Mouse (Mus musculus): ENCODE results near the gene Iqcd. TPM values are rescaled to one million over a fixed set of nuclear protein-coding genes. Genes with fewer than 3 reads are reported as not detected.

The Iqcd gene
- polyA plus RNA-seq, 1 experiment from 2014 or later = 1.1 TPM

Other genes with a start within 250 kb of the Iqcd start
- 22.7 and 25.2 TPM in 2 replicates for gene Lhx5, start 157.3 kb upstream of the Iqcd start, polyA plus RNA-seq (2014; fragmentation: Nextera tagmentation; extraction: Ambion mirVana)
- gene Sdsl, start 116.2 kb upstream of the Iqcd start, polyA plus RNA-seq (2014; fragmentation: Nextera tagmentation; extraction: Ambion mirVana) = 4.5 and 6.0 TPM in 2 replicates
- not detected in 2 replicates for gene Sds, start 112.5 kb upstream of the Iqcd start, polyA plus RNA-seq (2014; fragmentation: Nextera tagmentation; extraction: Ambion mirVana)
- 29.8 and 31.2 TPM in 2 replicates for gene Plbd2, start 85.4 kb upstream of the Iqcd start, polyA plus RNA-seq (2014; fragmentation: Nextera tagmentation; extraction: Ambion mirVana)
- gene Slc8b1, start 77.8 kb upstream of the Iqcd start, polyA plus RNA-seq (2014; fragmentation: Nextera tagmentation; extraction: Ambion mirVana) = 2.9 and 3.3 TPM in 2 replicates
- gene Tpcn1, start 343 bp upstream of the Iqcd start, polyA plus RNA-seq (2014; fragmentation: Nextera tagmentation; extraction: Ambion mirVana) = 14.5 and 14.6 TPM in 2 replicates
- gene Rita1, start 23.6 kb downstream of the Iqcd start, polyA plus RNA-seq (2014; fragmentation: Nextera tagmentation; extraction: Ambion mirVana) = 10.2 and 10.6 TPM in 2 replicates
- 45.2 and 45.7 TPM in 2 replicates for gene Ddx54, start 23.7 kb downstream of the Iqcd start, polyA plus RNA-seq (2014; fragmentation: Nextera tagmentation; extraction: Ambion mirVana)
- gene Cfap73, start 45.2 kb downstream of the Iqcd start, polyA plus RNA-seq (2014; fragmentation: Nextera tagmentation; extraction: Ambion mirVana) = not detected in 2 replicates
- not detected in 2 replicates for gene Rasal1, start 59.8 kb downstream of the Iqcd start, polyA plus RNA-seq (2014; fragmentation: Nextera tagmentation; extraction: Ambion mirVana)
- gene Dtx1, start 122.9 kb downstream of the Iqcd start, polyA plus RNA-seq (2014; fragmentation: Nextera tagmentation; extraction: Ambion mirVana) = 6.4 and 6.6 TPM in 2 replicates
- 0.15 TPM in 1 of 2 replicates, not detected in the other for gene Oas2, start 160.8 kb downstream of the Iqcd start, polyA plus RNA-seq (2014; fragmentation: Nextera tagmentation; extraction: Ambion mirVana)
- 0.12 and 0.27 TPM in 2 replicates for gene Oas3, start 188.6 kb downstream of the Iqcd start, polyA plus RNA-seq (2014; fragmentation: Nextera tagmentation; extraction: Ambion mirVana)
- gene Oas1e, start 206.5 kb downstream of the Iqcd start, polyA plus RNA-seq (2014; fragmentation: Nextera tagmentation; extraction: Ambion mirVana) = not detected in 2 replicates
- gene Oas1c, start 223.5 kb downstream of the Iqcd start, polyA plus RNA-seq (2014; fragmentation: Nextera tagmentation; extraction: Ambion mirVana) = 0.36 TPM in 1 of 2 replicates, not detected in the other

Data from forebrain, embryonic 11.5 days (tissue).